Mouse (Mus musculus) ES-Bruce4 (cell line): ENCODE measurements around the gene Ssna1.

ENCODE experiments used
- CTCF ChIP-seq: IDR thresholded peaks from one replicate; pipeline ENCODE4 v1.8.1; 2011; ENCODE audit warnings: low read depth, low read length
- EP300 ChIP-seq: IDR thresholded peaks from 2 replicates; pipeline ENCODE4 v1.6.1; 2011; ENCODE audit warnings: low read depth, low read length; ENCODE audit not compliant: insufficient read depth
- POLR2A ChIP-seq: IDR thresholded peaks from one replicate; pipeline ENCODE4 v1.8.1; 2011; ENCODE audit warnings: low read length; ENCODE audit not compliant: insufficient read depth

DNA sequence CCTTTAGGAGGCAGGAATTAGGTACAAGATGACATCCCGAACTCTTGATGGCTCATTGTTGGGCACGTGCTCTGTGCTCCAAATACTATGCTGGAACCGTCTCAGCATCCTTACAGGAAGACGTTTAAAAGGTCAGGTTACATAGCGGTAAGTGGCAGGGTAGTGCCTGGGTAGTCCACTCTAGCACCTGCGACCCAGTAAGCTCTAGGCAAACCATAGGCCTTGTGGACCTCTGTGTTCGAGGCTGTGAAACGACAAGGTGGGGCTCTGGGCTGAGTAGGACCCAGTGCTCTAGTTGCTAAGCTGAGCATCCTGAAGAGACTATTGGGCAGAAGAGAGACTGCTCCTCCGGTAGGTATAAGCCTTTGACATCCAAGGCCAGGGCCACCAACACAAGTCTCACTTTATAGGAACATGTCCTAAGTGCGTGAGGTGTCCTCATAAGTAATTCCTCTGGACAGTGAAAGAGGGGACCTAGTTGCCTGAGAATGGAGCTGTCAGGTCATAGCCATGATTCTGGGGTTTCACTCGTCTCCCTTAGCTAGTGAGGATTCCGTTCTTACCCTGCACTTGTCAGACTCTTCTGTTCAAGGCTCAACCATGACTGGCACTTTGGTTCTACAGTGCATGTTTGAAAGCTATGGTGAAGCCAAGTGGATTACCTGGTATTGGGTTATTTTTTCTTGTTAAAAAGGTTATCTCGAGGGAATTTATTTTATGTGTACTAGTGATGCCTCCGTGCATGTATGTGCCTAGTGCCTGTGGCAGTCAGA is 33.5 kb upstream of the Ssna1 start:
- TF ChIP-seq POLR2A, result no peak
- TF ChIP-seq CTCF, result no peak
- TF ChIP-seq EP300, result no peak
